Mouse (Mus musculus): Measurements from ENCODE around the gene Map6. TPM values are rescaled to one million over a fixed set of nuclear protein-coding genes. Genes with fewer than 3 reads are reported as not detected.
A peak's percentile ranks its signal among the peaks of the same experiment; 100 is the strongest.

Gene Map6
- total RNA-seq, 2 experiments from 2014 or later, result 3.0 to 4.3 TPM

GRCm38 (mm10) chr7:99311433-99311832 lies 44.2 kb downstream of the Map6 start:
- intact Hi-C loops (cut with DNase I), result no loop called here
- DNase-seq, result no peak

DNA sequence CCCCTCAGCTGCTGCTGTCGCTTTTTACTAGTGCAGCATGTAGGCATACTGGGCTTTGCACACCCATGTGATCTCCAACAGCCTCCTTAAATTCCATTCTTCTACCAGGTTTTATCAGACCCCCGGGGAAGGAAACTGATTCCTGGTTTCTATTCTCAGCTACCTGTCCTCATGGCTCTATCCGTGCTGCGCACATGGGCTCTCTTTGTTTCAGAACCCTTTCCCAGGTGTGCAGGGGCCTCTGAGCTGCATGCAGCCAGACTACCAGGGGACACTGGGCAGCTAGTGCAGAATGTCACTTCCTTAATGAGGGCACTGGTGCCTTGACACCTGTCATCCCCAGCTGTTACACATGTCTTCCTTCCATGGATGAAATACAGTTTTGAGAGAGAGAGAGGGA lies 44.8 kb downstream of the Map6 start:
- intact Hi-C loops (cut with DNase I), result no loop called here
- no peak for DNase-seq

- intact Hi-C loops (cut with DNase I), result no loop called here
- DNase-seq, result no peak
Observed at GRCm38 (mm10) chr7:99312671-99313143, 45.5 kb downstream of the Map6 start.

DNA sequence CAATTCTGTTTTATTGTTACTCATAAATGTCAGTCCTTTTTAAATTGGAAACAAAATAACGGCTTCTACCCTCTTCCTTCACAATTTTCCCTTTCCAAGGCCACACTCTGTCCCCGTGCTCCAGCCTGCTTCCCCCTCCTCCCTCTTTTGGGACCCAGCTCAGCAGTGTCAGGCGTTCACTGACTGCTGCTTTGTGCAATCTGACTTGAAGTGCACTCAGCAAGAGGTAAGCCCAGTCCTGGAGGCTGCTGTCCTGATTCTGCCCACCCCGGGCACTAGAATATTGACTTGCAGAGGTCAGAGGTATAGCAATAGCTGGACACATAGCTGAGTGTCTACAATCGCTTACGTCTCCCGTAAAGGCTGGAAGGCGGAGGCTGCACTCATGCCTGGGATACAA lies 46.0 kb downstream of the Map6 start:
- intact Hi-C loops (cut with DNase I), result no loop called here
- DNase-seq, result no peak

DNA sequence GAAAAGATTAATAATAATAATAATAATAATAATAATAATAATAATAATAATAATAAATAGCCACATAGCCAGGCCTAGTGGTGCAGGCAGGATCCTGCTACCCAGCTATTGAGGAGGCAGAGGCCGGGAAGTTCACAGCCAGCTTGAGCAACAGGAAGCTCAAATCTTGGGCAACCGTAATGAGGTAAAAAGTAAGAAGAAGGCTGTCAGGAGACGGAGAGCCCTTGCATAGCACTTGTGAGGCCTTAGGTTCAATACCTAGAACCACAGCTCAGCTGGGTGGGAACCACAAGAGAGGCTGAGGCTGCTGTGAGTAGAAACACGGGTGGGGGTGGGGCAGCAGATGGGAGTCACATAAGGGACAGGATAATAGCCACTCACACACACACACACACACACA lies 47.3 kb downstream of the Map6 start:
- intact Hi-C loops (cut with DNase I), result no loop called here
- DNase-seq, result no peak

GRCm38 (mm10) chr7:99316207-99316606 lies 49.0 kb downstream of the Map6 start:
- intact Hi-C loops (cut with DNase I), result no loop called here
- DNase-seq, result no peak

DNA sequence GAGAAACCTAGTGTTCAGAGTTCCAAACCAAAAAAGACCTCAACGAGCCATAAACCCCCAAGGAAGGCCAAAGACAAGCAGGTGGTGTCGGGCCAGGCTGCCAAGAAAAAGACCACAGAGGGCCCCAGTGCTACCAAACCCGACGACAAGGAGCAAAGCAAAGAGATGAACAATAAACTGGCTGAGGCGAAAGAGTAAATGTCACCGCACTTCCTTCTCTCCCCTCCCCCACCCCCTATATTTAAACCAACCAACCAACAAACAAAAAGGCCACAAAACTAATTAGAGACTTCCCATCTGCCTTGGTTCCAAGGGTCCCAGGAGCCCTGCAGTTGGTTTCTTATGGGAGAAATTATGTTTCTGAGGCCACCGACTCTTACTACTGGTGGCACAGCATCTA lies 50.2 kb downstream of the Map6 start:
- DNase-seq, result no peak
- intact Hi-C loops (cut with DNase I), result no loop called here

DNA sequence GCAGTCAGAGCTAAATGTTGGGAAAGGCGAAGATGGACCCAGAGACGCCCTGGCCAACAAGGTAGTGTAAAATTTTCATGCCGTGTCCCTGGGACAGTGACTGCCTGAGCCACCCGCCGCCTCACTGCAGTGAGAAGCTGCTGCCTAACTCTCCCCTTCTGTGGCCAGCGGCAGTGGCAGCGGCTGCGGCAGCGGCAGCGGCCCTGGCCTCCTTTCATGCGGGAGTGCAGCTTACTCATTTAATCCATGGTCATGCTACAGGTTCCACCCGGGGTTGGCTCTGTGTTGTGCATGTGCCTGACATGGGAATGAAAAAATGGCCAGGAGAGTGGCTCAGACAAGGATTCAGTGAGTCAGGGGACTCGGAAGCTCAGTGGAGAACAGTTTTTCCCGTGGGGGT lies 53.3 kb downstream of the Map6 start:
- intact Hi-C loops (cut with DNase I), result no loop called here

DNA sequence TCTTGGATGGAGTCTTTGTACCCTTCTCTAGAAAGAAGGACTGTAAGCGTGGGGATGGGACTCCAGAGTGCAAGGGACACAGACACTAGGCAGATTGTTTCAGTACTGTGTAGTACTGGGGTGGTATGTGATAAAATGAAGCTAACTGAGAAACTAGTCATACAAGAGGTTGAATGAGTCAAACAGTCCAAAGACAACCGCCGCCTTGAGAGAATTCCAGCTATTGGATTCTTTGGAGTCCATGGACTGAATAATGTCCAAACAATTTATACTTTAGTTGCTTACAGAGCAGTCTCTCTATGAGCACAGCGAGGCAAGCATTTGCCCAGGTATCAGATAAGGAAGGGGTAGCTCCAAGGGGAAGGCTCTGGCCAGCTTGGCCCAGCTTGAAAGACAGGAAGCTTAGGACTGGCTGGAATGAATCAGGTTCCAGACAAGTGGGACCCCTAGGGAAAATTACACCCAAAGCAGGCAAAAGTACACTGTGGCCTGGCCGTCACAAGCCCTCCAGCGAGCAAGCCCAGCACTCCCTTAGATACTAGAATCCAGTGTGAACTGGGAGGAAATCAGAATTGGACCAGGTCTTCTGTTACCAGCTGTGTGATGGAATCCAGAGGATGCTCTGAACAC lies 55.6 kb downstream of the Map6 start:
- intact Hi-C loops (cut with DNase I), result no loop called here
- no peak for DNase-seq

More for the DNA sequence above, 53.3 kb downstream of the Map6 start:
- DNase-seq, result no peak

- DNase-seq, result no peak
- intact Hi-C loops (cut with DNase I), result no loop called here
Observed at GRCm38 (mm10) chr7:99323321-99323700, 56.1 kb downstream of the Map6 start.

DNA sequence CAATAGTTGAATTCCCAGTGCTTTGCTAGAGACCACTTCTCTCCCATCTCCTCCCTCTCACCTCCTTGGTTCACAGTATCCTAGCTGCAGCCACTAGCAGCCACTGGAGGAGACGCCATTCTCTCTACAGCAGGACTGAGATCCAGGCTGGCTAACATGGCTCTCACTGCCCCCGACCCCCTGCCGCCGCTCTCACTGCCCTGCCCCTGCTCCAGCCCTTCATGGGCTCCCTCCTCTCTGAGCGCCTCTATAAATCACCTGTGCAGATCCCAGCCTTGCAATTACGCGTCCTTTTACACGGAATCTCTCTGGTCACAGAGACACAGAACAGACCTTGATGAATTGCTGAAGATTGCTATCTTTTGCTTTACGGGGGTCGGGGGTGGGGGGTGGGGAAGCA lies 57.6 kb downstream of the Map6 start:
- no peak for DNase-seq
- intact Hi-C loops (cut with DNase I), result no loop called here

- intact Hi-C loops (cut with DNase I), result no loop called here
- DNase-seq, result peak in 1 of 2 experiments; percentile 43
Observed at GRCm38 (mm10) chr7:99326128-99326527, 58.9 kb downstream of the Map6 start.

GRCm38 (mm10) chr7:99328847-99329246 lies 61.6 kb downstream of the Map6 start:
- no peak for DNase-seq
- intact Hi-C loops (cut with DNase I), result no loop called here

DNA sequence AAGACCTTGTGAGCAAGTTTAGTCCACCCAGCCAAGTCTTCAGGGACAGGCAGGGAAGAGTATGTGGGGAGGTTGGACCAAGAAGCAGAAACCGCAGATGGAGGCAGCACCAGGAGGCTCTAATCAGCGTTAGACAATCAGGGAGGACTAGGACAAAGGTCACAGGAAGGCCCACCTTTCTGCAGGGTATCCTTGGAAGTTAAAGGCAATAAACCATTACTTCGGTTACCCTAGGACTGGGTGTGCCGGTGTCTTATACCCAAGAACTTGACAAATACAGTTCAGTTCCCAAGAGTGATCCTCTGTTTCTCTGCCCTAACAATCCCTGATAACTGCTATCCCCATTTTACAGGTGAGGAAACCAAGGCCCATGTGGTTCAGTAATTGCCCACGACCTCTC lies 62.8 kb downstream of the Map6 start:
- intact Hi-C loops (cut with DNase I), result loop anchor here (5.0 kb wide), 1 partner anchor 122 kb away; no protein-coding TSS in a partner anchor
- DNase-seq, result no peak

DNA sequence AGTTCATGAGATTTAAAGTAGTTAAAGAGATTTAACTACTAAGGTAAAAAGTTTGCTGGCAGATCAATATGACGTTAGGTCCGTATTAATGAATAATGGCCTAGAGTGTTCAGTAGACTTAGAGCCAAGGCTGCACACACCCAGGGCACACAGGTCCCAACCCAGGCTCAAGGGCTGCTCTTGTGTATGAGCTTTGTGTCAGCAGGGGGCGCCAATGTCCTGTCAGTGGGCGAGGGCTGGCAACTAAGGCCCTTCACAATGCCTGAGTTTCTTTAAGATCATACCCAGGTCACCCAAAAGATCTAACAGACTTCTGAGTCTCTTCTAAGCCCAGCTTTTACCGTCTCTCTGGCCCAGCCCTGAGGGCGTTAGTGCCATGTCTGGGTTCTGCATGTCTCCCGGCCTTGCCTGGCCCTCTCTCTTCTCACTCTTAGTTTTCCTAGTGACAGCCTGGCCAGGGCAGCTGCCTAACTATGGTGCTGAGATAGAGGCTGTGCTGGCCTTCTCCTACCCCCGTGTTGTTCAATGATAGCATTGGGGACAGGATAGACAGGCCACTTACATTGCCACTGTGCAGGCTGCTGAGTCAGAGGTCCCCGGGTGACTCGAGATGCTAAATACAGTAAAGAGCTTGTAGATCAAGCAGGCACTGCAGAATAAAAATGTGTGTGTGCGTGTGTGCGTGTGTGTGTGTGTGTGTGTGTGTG lies 65.7 kb downstream of the Map6 start:
- intact Hi-C loops (cut with DNase I), result loop anchor here (1.0 to 5.0 kb wide), 3 partner anchors 18 to 119 kb away; no protein-coding TSS in a partner anchor
- peak; percentile 90 to 95 for DNase-seq

- no peak for DNase-seq
- intact Hi-C loops (cut with DNase I), result no loop called here
Observed at GRCm38 (mm10) chr7:99340736-99341135, 73.5 kb downstream of the Map6 start.

- intact Hi-C loops (cut with DNase I), result no loop called here
- DNase-seq, result no peak
Observed at GRCm38 (mm10) chr7:99343577-99343976, 76.3 kb downstream of the Map6 start.

DNA sequence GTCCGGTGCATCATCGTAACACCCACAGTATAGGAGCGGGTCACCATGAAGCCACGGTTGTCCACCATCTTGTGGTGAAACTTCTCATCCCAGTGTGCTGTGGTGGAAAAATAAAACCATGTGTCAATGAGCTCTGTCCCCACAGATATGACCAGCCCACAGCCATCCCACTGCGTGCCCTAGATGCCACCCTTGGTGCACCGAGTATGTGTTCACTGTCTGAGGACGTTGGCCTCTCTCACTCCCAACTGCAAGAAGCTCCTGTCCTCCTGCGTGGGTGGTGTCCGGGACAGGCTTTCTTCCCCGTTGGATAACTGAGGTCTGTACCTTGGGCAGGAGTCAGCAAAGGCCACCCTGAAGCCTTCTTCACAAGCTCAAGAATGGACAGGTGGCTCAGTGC lies 80.0 kb downstream of the Map6 start:
- DNase-seq, result no peak
- intact Hi-C loops (cut with DNase I), result no loop called here

GRCm38 (mm10) chr7:99348883-99349282 lies 81.6 kb downstream of the Map6 start:
- intact Hi-C loops (cut with DNase I), result no loop called here
- DNase-seq, result no peak

GRCm38 (mm10) chr7:99349782-99350720 lies 82.8 kb downstream of the Map6 start:
- intact Hi-C loops (cut with DNase I), result loop anchor here (2.0 kb wide), 2 partner anchors 15 to 17 kb away; no protein-coding TSS in a partner anchor
- DNase-seq, result no peak
